Mouse (Mus musculus): ENCODE measurements around the gene Slc35d2.

The Slc35d2 gene

GRCm38 (mm10) chr13:64128858-64129615 lies at the start of gene Slc35d2:
Slc35d2 (minus strand) TSS chr13:64129368.
- peak; percentile 17 for DNase-seq

- DNase-seq = no peak
Observed at GRCm38 (mm10) chr13:64178000-64178399, 48.8 kb upstream of the Slc35d2 start.

GRCm38 (mm10) chr13:64169746-64170145 lies 40.6 kb upstream of the Slc35d2 start:
- DNase-seq = no peak

GRCm38 (mm10) chr13:64163147-64163715 lies 34.1 kb upstream of the Slc35d2 start:
- DNase-seq = no peak

GRCm38 (mm10) chr13:64162626-64163025 lies 33.5 kb upstream of the Slc35d2 start:
- DNase-seq = peak; percentile 24

- peak; percentile 64 for DNase-seq
Observed at GRCm38 (mm10) chr13:64161916-64162611, 32.9 kb upstream of the Slc35d2 start.

GRCm38 (mm10) chr13:64161548-64161915 lies 32.4 kb upstream of the Slc35d2 start, which contains the start of gene Habp4:
Habp4 (plus strand) TSS chr13:64161824.
- peak; percentile 98 for DNase-seq

GRCm38 (mm10) chr13:64156966-64157365 lies 27.8 kb upstream of the Slc35d2 start:
- DNase-seq = no peak

- DNase-seq = no peak
Observed at GRCm38 (mm10) chr13:64155171-64155571, 26.0 kb upstream of the Slc35d2 start.

GRCm38 (mm10) chr13:64154651-64155050 lies 25.5 kb upstream of the Slc35d2 start:
- DNase-seq = no peak

GRCm38 (mm10) chr13:64153751-64154267 lies 24.6 kb upstream of the Slc35d2 start:
- no peak for DNase-seq

GRCm38 (mm10) chr13:64153083-64153682 lies 24.0 kb upstream of the Slc35d2 start, which contains the start of gene Zfp367:
Zfp367 (minus strand) TSS chr13:64153202.
- DNase-seq = peak; percentile 96

GRCm38 (mm10) chr13:64152671-64153082 lies 23.5 kb upstream of the Slc35d2 start:
- DNase-seq = peak; percentile 63

GRCm38 (mm10) chr13:64152241-64152669 lies 23.1 kb upstream of the Slc35d2 start:
- DNase-seq = peak; percentile 87

- DNase-seq = no peak
Observed at GRCm38 (mm10) chr13:64150121-64150520, 21.0 kb upstream of the Slc35d2 start.

GRCm38 (mm10) chr13:64129616-64130375 lies 628 bp upstream of the Slc35d2 start:
- peak; percentile 14 for DNase-seq

- no peak for DNase-seq
Observed at GRCm38 (mm10) chr13:64126316-64126715, 2.9 kb downstream of the Slc35d2 start.

GRCm38 (mm10) chr13:64124886-64125285 lies 4.3 kb downstream of the Slc35d2 start:
- DNase-seq = no peak

GRCm38 (mm10) chr13:64123491-64124188 lies 5.5 kb downstream of the Slc35d2 start:
- no peak for DNase-seq

GRCm38 (mm10) chr13:64120760-64121159 lies 8.4 kb downstream of the Slc35d2 start:
- DNase-seq = no peak

- DNase-seq = no peak
Observed at GRCm38 (mm10) chr13:64117442-64117841, 11.7 kb downstream of the Slc35d2 start.

GRCm38 (mm10) chr13:64110421-64110820 lies 18.7 kb downstream of the Slc35d2 start:
- DNase-seq = no peak
